Mouse (Mus musculus) ES-Bruce4 (cell line): ENCODE measurements around the gene Zfp367.

ENCODE experiments used
- EP300 ChIP-seq: IDR thresholded peaks from 2 replicates; pipeline ENCODE4 v1.6.1; 2011; ENCODE audit warnings: low read depth, low read length; ENCODE audit not compliant: insufficient read depth
- POLR2A ChIP-seq: IDR thresholded peaks from one replicate; pipeline ENCODE4 v1.8.1; 2011; ENCODE audit warnings: low read length; ENCODE audit not compliant: insufficient read depth

DNA sequence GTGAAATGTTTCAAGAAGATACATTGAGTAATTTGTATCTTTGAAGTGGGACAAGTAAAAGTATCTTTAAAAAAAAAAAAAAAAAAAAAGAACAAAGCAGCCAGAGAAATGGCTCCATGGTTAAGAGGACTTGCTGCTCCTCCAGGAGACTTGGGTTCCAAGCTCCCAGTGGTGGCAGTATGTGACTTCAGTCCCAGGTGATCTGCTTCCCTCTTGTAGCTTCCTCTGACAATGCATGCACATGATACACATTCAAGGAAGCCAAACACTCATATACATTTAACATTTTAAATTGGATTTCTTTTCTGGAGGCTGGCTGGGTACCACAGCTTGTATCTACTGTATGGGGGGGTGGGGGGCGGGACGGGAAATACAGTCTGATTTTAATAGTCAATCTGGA, 1.6 kb upstream of the Zfp367 start:
- TF ChIP-seq EP300 (no peak), POLR2A (no peak)
